In genomic region chr5:147848164-147848863, GRCm38 (mm10) we compare ENCODE assay signal across 8 mouse cellular contexts. TPM values are rescaled to one million over a fixed set of nuclear protein-coding genes. Genes with fewer than 3 reads are reported as not detected.
DNase-seq lines count a peak whose midpoint lies in the region; ATAC-seq lines count a peak whose summit lies in the region.

No protein-coding gene starts in this region.

- peaks cover 3% of the 10 kb centered on the region for H3K4me1 ChIP-seq in forebrain, embryonic 16.5 days (replicated peaks; ENCODE audit: control insufficient read depth, insufficient read depth, low read length)
- H3K4me1 ChIP-seq in midbrain, embryonic 10.5 days, result peaks cover 6% of the 10 kb centered on the region; the same call in 1 of the 2 replicates

- H3K4me2 ChIP-seq in forebrain, embryonic 16.5 days (ENCODE audit: low read length), result peak overlapping the region; percentile 27

- no peak overlapping the region for H3K4me3 ChIP-seq in forebrain, embryonic 16.5 days (replicated peaks; ENCODE audit: low read length)
- H3K4me3 ChIP-seq in midbrain, embryonic 10.5 days, result peak overlapping the region; percentile 32

- H3K27me3 ChIP-seq in forebrain, embryonic 16.5 days (replicated peaks; ENCODE audit: control insufficient read depth, insufficient read depth, low read length), result no peaks in the 10 kb centered on the region
- no peaks in the 10 kb centered on the region for H3K27me3 ChIP-seq in midbrain, embryonic 10.5 days (ENCODE audit: low read depth, poor library complexity, severe bottlenecking)

- H3K36me3 ChIP-seq in forebrain, embryonic 16.5 days (ENCODE audit: control insufficient read depth, insufficient read depth), result no peaks in the 10 kb centered on the region
- no peaks in the 10 kb centered on the region for H3K36me3 ChIP-seq in midbrain, embryonic 10.5 days

- no peak overlapping the region for H3K9ac ChIP-seq in forebrain, embryonic 16.5 days (replicated peaks; ENCODE audit: low read depth, low read length)

- 22% methylated on average over 16 of the region's 16 CpGs for WGBS in forebrain, embryonic 16.5 days
- 25% methylated on average over 16 of the region's 16 CpGs for WGBS in midbrain, embryonic 10.5 days

- peak; percentile 66 to 73 for DNase-seq in left cerebral cortex, adult 18-20 months (ENCODE audit: low spot score in 2 of 2)
- DNase-seq in left cerebral cortex, adult 11 months (ENCODE audit: low spot score), result no peak
- peak; percentile 52 for DNase-seq in cerebellum, adult 11 months
- peak; percentile 60 to 81 for DNase-seq in layer of hippocampus, postnatal 25 days (ENCODE audit: extremely low spot score in 1 of 2, low spot score in 1 of 2)
- peak; percentile 81 for DNase-seq in midbrain, embryonic 10.5 days (ENCODE audit: low spot score)
- peak; percentile 16 for DNase-seq in skeletal muscle tissue, adult 2 months (ENCODE audit: low read depth, low spot score)

- no peak overlapping the region for H3K27ac ChIP-seq in forebrain, embryonic 16.5 days (ENCODE audit: low read length)
- H3K27ac ChIP-seq in midbrain, embryonic 10.5 days (replicated peaks), result no peak overlapping the region

- no peaks in the 10 kb centered on the region for H3K9me3 ChIP-seq in forebrain, embryonic 16.5 days (ENCODE audit: control insufficient read depth, low read length)
- no peaks in the 10 kb centered on the region for H3K9me3 ChIP-seq in midbrain, embryonic 10.5 days (replicated peaks)

- ATAC-seq in forebrain, embryonic 16.5 days, result peak; percentile 69
- peak; percentile 46 to 75; a peak in 3 of 4 replicates for ATAC-seq in hematopoietic stem cell, adult 5-6 weeks (replicated peaks in 1 of 2; ENCODE audit: insufficient read depth in 1 of 2, low FRiP score in 2 of 2, low TSS enrichment in 1 of 2, low read depth in 1 of 2, poor library complexity in 2 of 2, severe bottlenecking in 2 of 2)

RNA-seq across cellular contexts. Expression of gene Pomp, which starts 11.9 kb away (rescaled TPM):
- 100 to 1,000 TPM; 190 to 199 TPM for total RNA-seq in left cerebral cortex, adult 18-20 months (2021)
- 458 and 491 TPM in 2 replicates for polyA plus RNA-seq in forebrain, embryonic 16.5 days (2015; fragmentation: Nextera tagmentation; extraction: Ambion mirVana)
- total RNA-seq in hematopoietic stem cell, adult 5-6 weeks (2017), result 109 and 117 TPM in 2 replicates
- 100 to 1,000 TPM; 133 to 160 TPM for total RNA-seq in layer of hippocampus, postnatal 25 days (2021)
- polyA plus RNA-seq in midbrain, embryonic 10.5 days (2016; fragmentation: Nextera tagmentation; extraction: Ambion mirVana), result 505 and 557 TPM in 2 replicates

RNA-seq across cellular contexts. Expression of gene Slc46a3, which starts 46.3 kb away (rescaled TPM):
- 1 to 10 TPM; 6.9 to 7.1 TPM for total RNA-seq in left cerebral cortex, adult 18-20 months (2021)
- 4.7 and 5.9 TPM in 2 replicates for polyA plus RNA-seq in forebrain, embryonic 16.5 days (2015; fragmentation: Nextera tagmentation; extraction: Ambion mirVana)
- 3.1 and 5.2 TPM in 2 replicates for total RNA-seq in hematopoietic stem cell, adult 5-6 weeks (2017)
- 1 to 10 TPM; 5.8 to 7.0 TPM for total RNA-seq in layer of hippocampus, postnatal 25 days (2021)
- polyA plus RNA-seq in midbrain, embryonic 10.5 days (2016; fragmentation: Nextera tagmentation; extraction: Ambion mirVana), result 3.0 and 4.5 TPM in 2 replicates
